Mouse (Mus musculus) adrenal gland, adult 18-20 months (tissue): Measurements from ENCODE around the gene Spata1. TPM values are rescaled to one million over a fixed set of nuclear protein-coding genes. Genes with fewer than 3 reads are reported as not detected.

ENCODE experiments used
- DNase-seq, 2 experiments: peaks; one replicate each; pipeline ENCODE4 v3.0.0; 2021 to 2022; ENCODE audit warnings: low spot score in 2 of 2
- long read RNA-seq, 2 experiments: library from polyadenylated mRNA; stranded (forward); transcript quantifications; one replicate each; pipeline ENCODE4 v2.0.0; 2021
- total RNA-seq, 2 experiments: library from RNA; stranded (reverse); gene quantifications; 1 replicate in 1 of 2; 2 replicates in 1 of 2; pipeline ENCODE4 v1.2.3; 2021

Gene Spata1
- 1 to 10 TPM; 2.7 to 3.3 TPM for total RNA-seq
- long read RNA-seq, experiment 1, partial matches to known transcripts, result 1 of 1 reads
- long read RNA-seq, experiment 1, other reads (novel, unspliced or antisense), result 0 of 1 reads
- long read RNA-seq, experiment 2, partial matches to known transcripts, result 0 of 3 reads
- long read RNA-seq, experiment 2, other reads (novel, unspliced or antisense), result 3 of 3 reads

DNA sequence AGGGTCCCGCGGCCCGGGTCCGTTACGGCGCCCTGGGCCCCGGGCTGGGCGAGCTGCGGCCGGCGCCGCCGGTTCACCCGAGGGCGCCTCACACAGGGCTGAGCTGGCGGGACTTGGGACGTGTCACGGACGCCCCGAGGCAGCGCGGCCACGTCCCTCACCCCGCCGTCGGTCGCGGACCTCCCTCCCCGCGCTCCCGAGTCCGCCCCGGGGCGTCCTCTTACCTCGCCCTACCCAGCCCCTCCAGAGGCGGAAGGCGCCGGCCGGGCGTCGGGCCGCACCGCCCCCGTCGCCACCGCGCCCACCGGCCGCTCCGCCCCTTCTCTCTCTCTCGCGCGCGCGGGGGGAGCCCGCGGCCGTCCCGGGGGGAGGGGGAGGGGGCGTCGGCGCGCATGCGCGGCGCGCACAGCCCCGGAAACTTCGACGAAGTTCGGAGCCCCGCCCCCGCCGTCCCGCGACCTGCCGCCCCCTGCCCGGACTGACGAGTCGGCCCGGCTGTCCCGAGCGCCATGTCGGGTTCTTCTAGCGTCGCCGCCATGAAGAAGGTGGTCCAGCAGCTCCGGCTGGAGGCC is at the start of gene Spata1, which contains the start of gene Gng5:
Gene Spata1 (minus strand): TSS at position 323 of the 572 bp plus-strand sequence.
Gene Gng5 (plus strand): TSS at position 377 of the 572 bp plus-strand sequence.
- DNase-seq, result peak; percentile 87 to 90

- DNase-seq, result no peak
Measured at GRCm38 (mm10) chr3:146543632-146544031, 44.1 kb upstream of the Spata1 start.

- no peak for DNase-seq
Measured at GRCm38 (mm10) chr3:146540521-146541273, 41.1 kb upstream of the Spata1 start.

GRCm38 (mm10) chr3:146534986-146535385 is 35.4 kb upstream of the Spata1 start:
- DNase-seq, result no peak

- no peak for DNase-seq
Measured at GRCm38 (mm10) chr3:146528335-146528734, 28.8 kb upstream of the Spata1 start.

DNA sequence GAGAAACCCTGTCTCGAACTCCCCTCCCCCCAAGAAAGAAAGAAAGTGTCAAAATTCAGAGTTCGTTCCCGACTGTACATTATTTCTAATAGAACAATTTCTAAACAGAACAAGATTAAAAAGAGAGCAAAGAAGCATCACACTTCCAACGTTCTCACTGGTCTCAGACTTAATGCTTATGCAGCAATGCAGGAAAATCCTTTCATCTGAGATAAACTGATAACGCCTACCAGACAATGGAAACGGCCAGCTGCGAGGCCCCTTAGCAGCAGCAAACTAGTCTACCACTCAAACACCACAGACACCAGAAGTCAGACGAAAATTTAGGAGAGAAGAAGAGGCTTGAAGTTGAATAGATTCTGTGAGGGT is 22.1 kb upstream of the Spata1 start:
- DNase-seq, result no peak

GRCm38 (mm10) chr3:146520798-146521651 is 21.5 kb upstream of the Spata1 start, which contains the start of gene Rpf1:
Rpf1 (minus strand) TSS chr3:146521429.
- DNase-seq, result peak; percentile 80 to 81

DNA sequence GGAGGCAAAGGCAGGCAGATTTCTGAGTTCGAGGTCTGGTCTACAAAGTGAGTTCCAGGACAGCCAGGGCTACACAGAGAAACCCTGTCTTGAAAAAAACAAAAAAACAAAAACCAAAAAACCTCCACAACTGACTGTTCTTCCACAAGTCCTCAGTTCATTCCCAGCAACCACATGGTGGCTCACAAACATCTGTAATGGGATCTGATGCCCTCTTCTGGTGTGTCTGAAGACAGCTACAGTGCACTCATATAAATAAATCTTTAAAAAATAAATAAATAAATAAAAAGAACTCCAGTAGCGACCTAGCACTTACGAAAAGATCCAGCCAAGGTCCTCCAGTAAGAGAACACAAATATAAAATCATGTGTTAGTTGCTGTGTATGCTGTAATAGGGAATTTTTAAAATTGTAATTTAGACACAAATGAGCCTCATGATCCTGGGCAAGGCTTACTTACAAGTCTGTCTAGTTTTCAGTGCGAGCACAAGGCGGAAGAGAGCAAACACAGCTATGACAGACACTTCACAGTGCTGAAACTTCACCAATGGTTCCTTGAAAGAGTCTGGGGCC is 20.8 kb upstream of the Spata1 start:
- DNase-seq, result no peak

DNA sequence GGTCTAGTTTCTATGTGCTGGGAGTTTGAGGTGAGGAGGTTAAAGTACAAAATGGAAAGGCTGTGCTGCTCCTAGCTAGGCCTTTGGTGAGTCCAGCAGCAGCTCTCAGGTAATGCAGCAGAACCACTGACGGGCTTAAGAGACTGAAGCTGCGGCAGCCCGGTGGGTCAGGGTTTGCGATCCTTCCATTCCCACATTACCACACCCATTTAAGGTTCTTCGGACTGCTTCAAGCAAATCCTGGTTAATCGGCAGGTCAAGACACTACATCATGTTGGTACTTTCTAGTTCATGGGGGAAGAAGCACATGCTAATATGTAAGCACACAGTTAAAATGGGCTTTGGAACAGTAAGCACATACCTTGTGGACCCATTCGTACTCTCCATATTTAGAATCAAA is 7.2 kb upstream of the Spata1 start:
- DNase-seq, result no peak

DNA sequence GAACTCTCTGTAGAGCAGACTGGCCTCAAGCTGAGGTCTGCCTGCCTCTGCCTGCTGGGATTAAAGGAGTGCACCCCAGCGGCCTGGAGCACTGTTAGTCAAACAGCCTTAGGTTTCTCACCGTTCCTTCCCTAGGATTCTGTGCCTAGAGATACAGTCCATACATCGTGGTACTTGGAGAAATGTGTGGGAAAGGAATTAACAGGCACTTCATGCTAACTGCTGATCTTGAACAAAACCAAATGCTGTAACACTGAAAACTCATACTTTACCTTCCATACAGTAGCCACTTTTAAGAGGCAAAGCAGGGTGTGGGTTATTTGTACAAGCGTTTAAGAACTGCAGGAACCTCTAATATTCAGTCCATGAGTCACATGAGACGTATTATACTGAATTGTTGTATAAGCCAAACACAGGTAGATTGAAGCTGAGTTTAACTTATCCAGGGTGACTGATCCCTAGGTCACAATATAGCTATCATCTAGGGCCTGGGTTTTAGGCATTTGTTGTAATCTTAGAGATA is 2.1 kb upstream of the Spata1 start:
- DNase-seq, result no peak

DNA sequence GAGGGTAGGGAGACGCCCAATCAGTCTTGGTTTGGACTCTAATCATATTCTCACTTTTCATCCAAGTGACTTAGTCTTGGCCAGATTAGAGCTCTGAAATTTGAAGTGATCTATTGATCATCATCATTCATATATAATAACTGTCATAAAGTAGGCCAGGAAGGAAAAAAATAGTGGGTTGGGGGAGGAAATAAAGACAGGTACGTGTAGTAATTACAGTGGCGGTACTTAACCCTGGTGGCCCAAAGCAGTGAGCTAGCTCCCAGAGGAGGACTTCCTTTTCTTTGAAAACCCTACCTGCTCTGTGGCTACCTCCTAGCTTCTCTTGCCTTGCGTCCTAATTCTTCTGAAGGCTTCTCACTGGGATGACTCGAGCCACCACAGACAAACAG is 1.3 kb upstream of the Spata1 start:
- DNase-seq, result no peak

DNA sequence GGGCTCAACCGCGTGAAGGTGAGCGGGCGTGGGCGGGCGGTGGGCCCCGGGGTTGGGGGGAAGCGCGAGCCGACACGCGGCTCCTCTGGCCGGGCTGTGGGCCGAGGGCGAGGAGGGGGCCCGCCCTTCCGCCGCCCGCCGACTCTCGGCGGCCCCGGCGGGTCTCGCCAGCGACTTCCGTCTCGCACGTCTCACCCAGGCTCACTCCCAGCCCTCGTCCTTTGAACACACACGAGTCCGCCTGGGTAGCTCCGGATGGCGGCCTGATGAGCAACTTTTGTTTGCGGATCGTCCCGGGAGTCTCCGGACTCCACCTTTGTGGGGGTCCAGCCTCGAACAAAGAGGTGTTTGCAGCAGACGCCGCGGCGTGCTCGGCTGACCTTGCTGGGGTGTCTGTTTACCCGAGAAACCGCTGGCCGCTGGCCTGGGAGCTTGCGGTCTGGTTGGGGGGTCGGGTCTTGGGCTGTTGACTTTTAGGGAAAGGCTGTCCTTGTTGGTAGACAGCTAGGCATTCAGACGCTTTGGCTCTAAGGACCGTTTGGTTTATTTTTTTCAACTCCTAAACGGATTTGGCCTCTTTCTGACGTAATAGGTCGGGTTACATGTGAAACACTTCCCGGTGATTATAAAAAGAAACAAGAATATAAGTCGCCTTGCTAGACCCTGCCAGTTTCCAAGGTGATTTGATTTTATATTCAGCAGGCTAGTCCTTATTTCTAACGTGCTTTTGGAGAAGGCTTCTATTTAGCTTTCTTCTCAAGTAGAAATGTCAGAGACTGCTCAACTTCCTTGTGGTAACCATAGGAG is 653 bp upstream of the Spata1 start:
- DNase-seq, result peak in 1 of 2 experiments; percentile 65

- DNase-seq, result no peak
Measured at GRCm38 (mm10) chr3:146498989-146499388, 564 bp downstream of the Spata1 start.

- DNase-seq, result no peak
Measured at GRCm38 (mm10) chr3:146494941-146495340, 4.6 kb downstream of the Spata1 start.

GRCm38 (mm10) chr3:146486464-146486863 is 13.1 kb downstream of the Spata1 start:
- no peak for DNase-seq

GRCm38 (mm10) chr3:146482044-146482443 is 17.5 kb downstream of the Spata1 start:
- no peak for DNase-seq

DNA sequence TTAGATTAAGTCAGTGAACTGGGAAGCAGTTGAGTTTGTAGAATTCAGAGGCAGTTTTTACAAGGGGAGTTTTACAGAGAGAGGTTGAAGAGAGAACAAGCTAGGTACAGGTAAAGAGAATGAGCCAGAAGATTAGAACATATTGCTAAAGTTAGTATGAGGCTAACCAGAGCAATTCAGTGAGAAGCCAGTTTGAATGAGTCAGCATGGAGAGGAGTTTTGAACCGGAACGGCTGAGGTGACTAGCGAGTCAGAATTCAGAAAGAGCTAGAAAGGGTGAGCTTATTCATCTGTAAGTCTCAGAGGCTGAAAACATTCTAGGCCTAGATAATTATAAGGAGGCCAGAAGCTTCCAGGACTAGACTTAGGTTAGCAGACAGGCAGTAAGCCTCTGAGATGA is 25.1 kb downstream of the Spata1 start:
- no peak for DNase-seq

GRCm38 (mm10) chr3:146473741-146474140 is 25.8 kb downstream of the Spata1 start:
- DNase-seq, result no peak

DNA sequence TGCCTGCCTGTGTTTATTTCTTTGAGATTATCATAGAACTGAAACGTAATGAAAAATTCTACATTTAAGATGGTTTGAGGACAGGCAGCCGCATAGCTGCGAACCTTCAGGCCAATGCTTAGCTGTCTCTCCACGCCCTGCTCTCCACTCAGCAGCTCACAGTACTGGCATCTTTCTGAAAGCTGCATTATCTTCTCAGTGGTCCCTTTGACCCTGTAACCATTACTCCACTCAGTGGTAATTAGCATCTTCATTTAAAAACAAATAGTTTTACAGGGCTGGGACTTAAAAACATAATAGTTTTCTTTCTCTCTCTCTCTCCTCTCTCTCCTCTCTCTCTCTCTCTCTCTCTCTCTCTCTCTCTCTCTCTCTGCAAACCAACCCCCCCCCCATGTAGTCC is 26.9 kb downstream of the Spata1 start:
- no peak for DNase-seq

GRCm38 (mm10) chr3:146469226-146469625 is 30.3 kb downstream of the Spata1 start:
- DNase-seq, result no peak
